Mouse (Mus musculus) heart, adult 2 months (tissue): ENCODE measurements at regions not wholly inside any gene's neighbourhood (a gene's known extent, or its start where the extent isn't known, plus 50 kb on each side); places are given as distances from the start of the nearest gene placed in this dataset.

Experiments used
- DNase-seq, 2 experiments: peaks; one replicate each; pipeline ENCODE4 v3.0.0; 2021
- H3K27ac ChIP-seq: fragments of 200-600 bp; 2 replicates; pipeline ENCODE4 v1.8.1; 2022
- H3K27me3 ChIP-seq: fragments of 200-500 bp; 2 replicates; pipeline ENCODE4 v1.6.1; 2012; ENCODE audit warnings: mild to moderate bottlenecking, low read length, inconsistent platforms, mixed read lengths; ENCODE audit not compliant: control insufficient read depth, insufficient read depth
- H3K36me3 ChIP-seq: fragments of 200-500 bp; 2 replicates; pipeline ENCODE4 v1.6.1; 2012; ENCODE audit warnings: low read length, inconsistent platforms; ENCODE audit not compliant: control insufficient read depth, insufficient read depth
- H3K4me1 ChIP-seq: fragments of 200-500 bp; 2 replicates; pipeline ENCODE4 v1.6.1; 2011; ENCODE audit warnings: low read length; ENCODE audit not compliant: control insufficient read depth, insufficient read depth
- H3K4me3 ChIP-seq: fragments of 200-600 bp; 2 replicates; pipeline ENCODE4 v1.8.1; 2022
- H3K79me2 ChIP-seq: fragments of 200-500 bp; replicated peaks from 2 replicates; pipeline ENCODE4 v1.6.1; 2012; ENCODE audit warnings: mild to moderate bottlenecking, inconsistent platforms, low read length, moderate library complexity, mixed read lengths; ENCODE audit not compliant: control insufficient read depth, insufficient read depth
- H3K9ac ChIP-seq: fragments of 200-500 bp; 2 replicates; pipeline ENCODE4 v1.6.1; 2012; ENCODE audit warnings: low read depth, mild to moderate bottlenecking, control low read depth, inconsistent platforms, low read length, mixed read lengths
- CTCF ChIP-seq: fragments of 200-600 bp; IDR thresholded peaks from 2 replicates; pipeline ENCODE4 v1.8.1; 2022; ENCODE audit warnings: antibody characterized with exemption, mild to moderate bottlenecking, moderate library complexity
- EP300 ChIP-seq: fragments of 200-500 bp; IDR thresholded peaks from 2 replicates; pipeline ENCODE4 v1.6.1; 2011; ENCODE audit warnings: low read depth, low read length, control low read depth; ENCODE audit not compliant: insufficient read depth
- POLR2A ChIP-seq: fragments of 200-500 bp; IDR thresholded peaks from 2 replicates; pipeline ENCODE4 v1.6.1; 2011; ENCODE audit warnings: mild to moderate bottlenecking, low read depth, low read length, control low read depth; ENCODE audit not compliant: insufficient read depth
- WGBS: fragments of 180-500 bp; shearing (Covaris S2); methylation state at CpG from one replicate; pipeline ENCODE4 v1.1.7; 2018; 5-methylcytosine and 5-hydroxymethylcytosine counted together
- intact Hi-C: fragments of 180-260 bp; cut with DNase I; formaldehyde crosslinking; loops from one replicate; pipeline ENCODE4 v1.15.1; 2025

DNA sequence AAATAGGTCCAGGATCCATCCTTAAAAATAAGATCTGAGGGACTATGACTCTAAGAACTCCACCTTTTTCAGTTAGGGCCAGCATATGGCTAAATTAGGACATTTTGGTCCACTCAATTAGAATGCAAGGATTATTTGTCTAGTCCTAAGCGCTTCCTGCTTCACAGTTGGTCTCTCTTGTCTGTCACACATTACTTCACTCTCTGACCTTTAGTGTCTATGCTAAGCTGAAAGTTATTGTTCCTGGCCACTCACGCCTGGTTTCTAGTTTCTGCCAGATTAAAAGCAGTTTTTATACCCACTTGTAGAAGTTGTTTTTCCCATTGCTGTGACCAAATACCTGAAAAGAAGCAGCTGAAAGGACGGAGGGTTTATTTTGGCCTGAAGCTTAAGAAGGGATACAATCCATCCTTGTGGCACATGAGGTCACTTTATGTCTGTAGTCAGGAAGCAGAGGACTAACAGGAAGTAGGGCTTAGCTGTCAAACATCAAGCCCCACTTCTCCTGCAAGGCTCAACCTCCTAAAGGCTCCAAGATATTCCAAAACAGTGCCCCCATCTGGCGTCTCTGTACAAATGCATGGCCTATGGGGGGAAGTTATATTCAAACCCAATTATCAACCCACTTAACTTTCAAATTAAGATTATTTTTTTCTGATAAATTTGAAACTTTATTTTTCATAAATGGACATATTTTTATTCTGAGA, 195.3 kb upstream of the Gm5148 start:
- Histone ChIP-seq H3K4me1 (no peaks in the 10 kb centered on the region; the same call in 1 of the 2 replicates), H3K4me3 (no peak overlapping the region), H3K9ac (no peak overlapping the region), H3K79me2 (no peaks in the 10 kb centered on the region), H3K27me3 (no peaks in the 10 kb centered on the region), H3K36me3 (no peaks in the 10 kb centered on the region), H3K27ac (0 out of 2 replicates have a peak overlapping the region, but pooled peaks have one; percentile 2)
- TF ChIP-seq POLR2A: no peak
- peak; percentile 62 for TF ChIP-seq CTCF
- WGBS: 52% methylated on average over 4 of the region's 4 CpGs
- intact Hi-C loops: no loop called here
- no peak for DNase-seq

DNA sequence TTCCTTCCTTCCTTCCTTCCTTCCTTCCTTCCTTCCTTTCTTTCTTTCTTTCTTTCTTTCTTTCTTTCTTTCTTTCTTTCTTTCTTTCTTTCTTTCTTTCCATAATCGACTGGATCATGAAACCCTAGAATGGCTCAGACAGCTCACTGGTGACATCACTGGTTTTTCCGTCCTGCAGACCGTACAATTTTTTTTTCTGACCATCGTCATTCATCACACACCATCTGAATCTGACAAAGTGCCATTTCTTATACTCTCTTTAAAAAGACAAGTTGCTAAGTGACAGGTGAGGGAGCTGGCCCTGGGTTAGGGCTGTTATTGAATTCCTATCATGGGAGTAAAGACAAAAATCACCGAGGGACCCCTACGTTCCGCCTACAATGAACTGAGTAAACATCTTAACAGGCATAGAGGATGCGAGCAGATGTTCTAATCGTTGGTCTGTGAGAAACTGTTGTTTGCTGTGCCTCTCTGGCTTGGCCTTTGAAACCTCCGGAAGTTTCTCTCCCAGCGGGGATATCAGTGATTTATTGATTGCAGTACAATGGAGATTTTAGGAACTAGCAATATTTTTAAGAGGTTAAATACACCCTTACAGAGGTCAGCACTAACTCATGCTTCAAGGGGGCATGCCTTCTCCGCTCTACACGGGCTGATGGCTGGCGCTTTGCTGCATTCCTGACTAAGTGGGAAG, 192.6 kb upstream of the Gm5148 start:
- no peak for TF ChIP-seq EP300
- no peak for TF ChIP-seq POLR2A
- TF ChIP-seq CTCF: no peak
- Histone ChIP-seq H3K4me1 (no peaks in the 10 kb centered on the region; the same call in 1 of the 2 replicates), H3K27ac (peak overlapping the region; percentile 59), H3K79me2 (no peaks in the 10 kb centered on the region), H3K36me3 (no peaks in the 10 kb centered on the region), H3K4me3 (no peak overlapping the region), H3K9ac (no peak overlapping the region), H3K27me3 (no peaks in the 10 kb centered on the region)
- 51% methylated on average over 14 of the region's 14 CpGs for WGBS
- peak in 1 of 2 experiments; percentile 40 for DNase-seq
- intact Hi-C loops: no loop called here

DNA sequence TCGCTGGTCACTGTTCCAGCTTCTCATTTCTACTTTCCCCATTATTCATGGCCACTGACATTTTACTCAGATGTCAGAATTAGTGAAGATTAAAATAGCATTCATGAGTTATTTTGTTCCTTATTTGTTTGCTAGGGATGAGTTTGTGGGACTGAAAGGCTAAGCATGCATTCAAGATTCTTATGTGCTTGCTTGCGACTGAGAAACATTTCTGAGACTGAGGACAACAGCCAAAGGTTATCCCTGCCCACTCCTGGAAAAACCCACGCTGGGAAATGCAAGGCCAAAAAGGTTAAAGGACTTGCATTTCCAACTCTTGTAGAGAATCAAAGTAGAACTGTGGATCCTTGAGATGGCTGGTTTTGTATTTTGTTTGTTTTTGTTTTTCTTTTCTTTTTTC, 192.0 kb upstream of the Gm5148 start:
- H3K27ac ChIP-seq: peak overlapping the region; percentile 39
- H3K4me1 ChIP-seq: no peaks in the 10 kb centered on the region; the same call in 1 of the 2 replicates
- WGBS: 77% methylated on average over 3 of the region's 3 CpGs
- no peak for TF ChIP-seq POLR2A
- TF ChIP-seq EP300: no peak
- TF ChIP-seq CTCF: no peak
- H3K27me3 ChIP-seq: no peaks in the 10 kb centered on the region
- no peak overlapping the region for H3K4me3 ChIP-seq
- H3K36me3 ChIP-seq: no peaks in the 10 kb centered on the region
- DNase-seq: no peak
- no peaks in the 10 kb centered on the region for H3K79me2 ChIP-seq
- no peak overlapping the region for H3K9ac ChIP-seq
- intact Hi-C loops: no loop called here

- TF ChIP-seq CTCF (no peak), POLR2A (no peak), EP300 (no peak)
- Histone ChIP-seq H3K36me3 (no peaks in the 10 kb centered on the region), H3K27ac (peak overlapping the region; percentile 39; the same call in 1 of the 2 replicates), H3K9ac (no peak overlapping the region), H3K4me3 (no peak overlapping the region), H3K4me1 (no peaks in the 10 kb centered on the region; the same call in 1 of the 2 replicates), H3K27me3 (no peaks in the 10 kb centered on the region), H3K79me2 (no peaks in the 10 kb centered on the region)
- no peak for DNase-seq
- WGBS: 93% methylated on average over 2 of the region's 2 CpGs
- intact Hi-C loops: no loop called here
These were observed 191.4 kb upstream of the Gm5148 start for GRCm38 (mm10) chr3:37915673-37916072.

- 97% methylated on average over 2 of the region's 2 CpGs for WGBS
- Histone ChIP-seq H3K4me1 (no peaks in the 10 kb centered on the region; the same call in 1 of the 2 replicates), H3K4me3 (no peak overlapping the region), H3K79me2 (no peaks in the 10 kb centered on the region), H3K27me3 (no peaks in the 10 kb centered on the region), H3K27ac (no peak overlapping the region), H3K9ac (no peak overlapping the region), H3K36me3 (no peaks in the 10 kb centered on the region)
- no peak for DNase-seq
- TF ChIP-seq CTCF (no peak), POLR2A (no peak)
- intact Hi-C loops: no loop called here
These were observed 189.8 kb upstream of the Gm5148 start for GRCm38 (mm10) chr3:37914136-37914535.

- DNase-seq: no peak
- intact Hi-C loops: no loop called here
- H3K27me3 ChIP-seq: no peaks in the 10 kb centered on the region
- H3K9ac ChIP-seq: no peak overlapping the region
- no peak for TF ChIP-seq CTCF
- TF ChIP-seq POLR2A: no peak
- TF ChIP-seq EP300: no peak
- no peak overlapping the region for H3K27ac ChIP-seq
- WGBS: 88% methylated on average over 4 of the region's 4 CpGs
- no peaks in the 10 kb centered on the region for H3K79me2 ChIP-seq
- H3K4me1 ChIP-seq: peaks cover 15% of the 10 kb centered on the region
- H3K4me3 ChIP-seq: no peak overlapping the region
- no peaks in the 10 kb centered on the region for H3K36me3 ChIP-seq
These were observed 185.5 kb upstream of the Gm5148 start for GRCm38 (mm10) chr3:37909821-37910220.
